Mouse (Mus musculus) liver, embryonic 14.5 days (tissue): Measurements from ENCODE around the gene Tbce. TPM values are rescaled to one million over a fixed set of nuclear protein-coding genes. Genes with fewer than 3 reads are reported as not detected.

Experiments
- ATAC-seq: fragments of 200-750 bp; cut with Nextera tagmentation; 2 replicates; pipeline ENCODE4 v1.8.0; 2017; ENCODE audit warnings: moderate number of reproducible peaks, mild to moderate bottlenecking, moderate library complexity; ENCODE audit not compliant: insufficient read depth
- DNase-seq, 3 experiments: peaks; one replicate each; pipeline ENCODE4 v3.0.0-alpha.2; 2012 to 2013; ENCODE audit warnings: low read depth in 3 of 3, low spot score in 3 of 3
- H3K27ac ChIP-seq: fragments of 300-500 bp; sonication (generic); 2 replicates; pipeline ENCODE4 v1.5.1; 2014; ENCODE audit warnings: moderate library complexity, mild to moderate bottlenecking, control low read depth, inconsistent platforms
- H3K27me3 ChIP-seq: fragments of 300-500 bp; sonication (generic); 2 replicates; pipeline ENCODE4 v1.6.1; 2014; ENCODE audit warnings: mild to moderate bottlenecking, low read length, moderate library complexity; ENCODE audit not compliant: control insufficient read depth, insufficient read depth
- H3K36me3 ChIP-seq: fragments of 300-500 bp; sonication (generic); replicated peaks from 2 replicates; pipeline ENCODE4 v1.6.1; 2014; ENCODE audit warnings: low read depth; ENCODE audit not compliant: control insufficient read depth, insufficient read depth
- H3K4me1 ChIP-seq, 2 experiments: fragments of 200-500 bp in 1 of 2; fragments of 300-500 bp in 1 of 2; sonication (generic) in 1 of 2; replicated peaks; 2 replicates each; pipeline ENCODE4 v1.6.1; 2012 to 2014; ENCODE audit warnings: antibody characterized with exemption in 1 of 2, inconsistent platforms in 1 of 2, low read length in 1 of 2; ENCODE audit not compliant: control insufficient read depth in 2 of 2, insufficient read depth in 2 of 2
- H3K4me2 ChIP-seq: fragments of 300-500 bp; sonication (generic); 2 replicates; pipeline ENCODE4 v1.6.1; 2014; ENCODE audit warnings: low read depth, mild to moderate bottlenecking, control low read depth, moderate library complexity
- H3K4me3 ChIP-seq, 2 experiments: fragments of 200-500 bp in 1 of 2; fragments of 300-500 bp in 1 of 2; sonication (generic) in 1 of 2; 2 replicates each; pipeline ENCODE4 v1.5.1; 2012 to 2014; ENCODE audit warnings: low read depth in 2 of 2, low read length in 2 of 2, mild to moderate bottlenecking in 2 of 2, control low read depth in 1 of 2, inconsistent platforms in 1 of 2, moderate library complexity in 1 of 2; ENCODE audit not compliant: insufficient read depth in 1 of 2
- H3K9ac ChIP-seq: fragments of 300-500 bp; sonication (generic); replicated peaks from 2 replicates; pipeline ENCODE4 v1.6.1; 2014; ENCODE audit warnings: mild to moderate bottlenecking, control low read depth, moderate library complexity
- H3K9me3 ChIP-seq: fragments of 300-500 bp; sonication (generic); 2 replicates; pipeline ENCODE4 v1.6.1; 2016; ENCODE audit warnings: low read length, mixed read lengths; ENCODE audit not compliant: control insufficient read depth
- CTCF ChIP-seq: IDR thresholded peaks from 2 replicates; pipeline ENCODE4 v1.5.1; 2016; ENCODE audit warnings: antibody characterized with exemption, low read depth, control low read depth
- EP300 ChIP-seq: IDR thresholded peaks from 2 replicates; pipeline ENCODE4 v1.6.1; 2016; ENCODE audit warnings: antibody characterized with exemption, low read depth
- WGBS: fragments of 180-500 bp; shearing (Covaris S2); extraction: QIAGEN DNeasy Blood & Tissue Kit; methylation state at CpG from one replicate; pipeline ENCODE4 v1.1.7; 2014; ENCODE audit not compliant: insufficient replicate concordance; 5-methylcytosine and 5-hydroxymethylcytosine counted together
- polyA plus RNA-seq, 2 experiments: library from polyadenylated mRNA; depleted of rRNA in 1 of 2; stranded (reverse) in 1 of 2; unstranded in 1 of 2; fragments of >200 nt; fragmentation: Nextera tagmentation in 1 of 2; extraction: Ambion mirVana in 1 of 2; gene quantifications; 2 replicates each; pipeline versions ENCODE4 v1.2.1 to v1.2.3; 2012 to 2014

Gene Tbce
- polyA plus RNA-seq (2012; rRNA removed), result 24.0 and 34.6 TPM in 2 replicates
- 27.5 and 28.3 TPM in 2 replicates for polyA plus RNA-seq (2014; fragmentation: Nextera tagmentation; extraction: Ambion mirVana)

- ATAC-seq (peak; percentile 93), DNase-seq (peak; percentile 81 to 88 (median 83))
- Histone ChIP-seq H3K9me3 (no peaks in the 10 kb centered on the region), H3K36me3 (no peaks in the 10 kb centered on the region), H3K27ac (peak within 1 kb of the TSS; percentile 94), H3K27me3 (no peaks in the 10 kb centered on the region), H3K4me1 (peaks cover 15 to 17% of the 10 kb centered on the region in 2 experiments), H3K4me3 (peak within 1 kb of the TSS; percentile 75 to 82), H3K4me2 (peak within 1 kb of the TSS; percentile 81), H3K9ac (peak within 1 kb of the TSS; percentile 96)
- no peak for TF ChIP-seq EP300
- peak; percentile 44 for TF ChIP-seq CTCF
- under 1% methylated on average over 35 of the region's 35 CpGs for WGBS
These were observed at the start of gene Tbce for GRCm38 (mm10) chr13:14039292-14039965. Tbce (minus strand) TSS chr13:14039638.

- no peaks in the 10 kb centered on the region for H3K36me3 ChIP-seq
- 0 out of 2 replicates have a peak, but pooled peaks have one; percentile 18 for ATAC-seq
- no peaks in the 10 kb centered on the region for H3K9me3 ChIP-seq
- TF ChIP-seq CTCF, result no peak
- no peak for TF ChIP-seq EP300
- H3K4me2 ChIP-seq, result no peak overlapping the region
- 0 out of 4 replicates have a peak, but pooled peaks cover 0 to 2% of the 10 kb centered on the region in 2 experiments for H3K4me1 ChIP-seq
- H3K4me3 ChIP-seq, result no peak overlapping the region
- DNase-seq, result no peak
- 63% methylated on average over 1 of the region's 1 CpGs for WGBS
- no peak overlapping the region for H3K27ac ChIP-seq
- no peak overlapping the region for H3K9ac ChIP-seq
- no peaks in the 10 kb centered on the region for H3K27me3 ChIP-seq
These were observed 49.2 kb upstream of the Tbce start for GRCm38 (mm10) chr13:14088669-14089068.

DNA sequence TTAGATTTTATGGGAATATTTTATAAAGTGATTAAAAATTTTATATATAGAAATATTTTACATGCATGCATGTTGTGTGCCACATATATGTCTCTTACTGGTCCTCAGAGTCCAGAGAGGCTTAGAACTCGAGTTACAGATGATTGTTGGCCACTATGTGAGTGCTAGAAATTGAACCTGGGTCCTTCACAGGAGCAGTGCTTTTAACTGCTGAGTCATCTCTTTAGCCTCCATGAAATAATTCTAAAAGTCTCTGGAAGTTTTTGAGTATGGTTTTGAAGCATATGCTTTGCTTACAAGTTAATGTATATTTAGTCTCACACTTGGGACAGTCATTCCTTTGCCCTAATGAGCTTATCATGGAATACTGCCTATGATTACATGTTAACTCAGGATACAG, 35.9 kb upstream of the Tbce start:
- H3K4me1 ChIP-seq, result peaks cover 0 to 2% of the 10 kb centered on the region in 2 experiments; a peak in 2 of 4 replicates
- no peak overlapping the region for H3K4me2 ChIP-seq
- no peaks in the 10 kb centered on the region for H3K27me3 ChIP-seq
- no peaks in the 10 kb centered on the region for H3K9me3 ChIP-seq
- 56% methylated on average over 1 of the region's 1 CpGs for WGBS
- H3K4me3 ChIP-seq, result no peak overlapping the region
- no peaks in the 10 kb centered on the region for H3K36me3 ChIP-seq
- ATAC-seq (no peak), DNase-seq (no peak)
- H3K27ac ChIP-seq, result no peak overlapping the region
- H3K9ac ChIP-seq, result no peak overlapping the region
- TF ChIP-seq CTCF (no peak), EP300 (no peak)

GRCm38 (mm10) chr13:14074371-14074770, 34.9 kb upstream of the Tbce start:
- H3K27me3 ChIP-seq, result no peaks in the 10 kb centered on the region
- H3K4me2 ChIP-seq, result no peak overlapping the region
- H3K4me1 ChIP-seq, result peaks cover 0 to 2% of the 10 kb centered on the region in 2 experiments; a peak in 2 of 4 replicates
- no peak overlapping the region for H3K9ac ChIP-seq
- H3K36me3 ChIP-seq, result no peaks in the 10 kb centered on the region
- DNase-seq (no peak), ATAC-seq (no peak)
- H3K27ac ChIP-seq, result no peak overlapping the region
- no peaks in the 10 kb centered on the region for H3K9me3 ChIP-seq
- H3K4me3 ChIP-seq, result no peak overlapping the region
- TF ChIP-seq EP300, result no peak
- no peak for TF ChIP-seq CTCF
- 80% methylated on average over 1 of the region's 1 CpGs for WGBS

GRCm38 (mm10) chr13:14069291-14069690, 29.9 kb upstream of the Tbce start:
- Histone ChIP-seq H3K27ac (no peak overlapping the region), H3K36me3 (no peaks in the 10 kb centered on the region)

More at GRCm38 (mm10) chr13:14069291-14069690, 29.9 kb upstream of the Tbce start:
- TF ChIP-seq EP300, result no peak
- no peak for TF ChIP-seq CTCF
- Histone ChIP-seq H3K4me1 (peaks cover 0 to 6% of the 10 kb centered on the region in 2 experiments; a peak in 3 of 4 replicates), H3K4me2 (no peak overlapping the region), H3K9ac (no peak overlapping the region), H3K27me3 (no peaks in the 10 kb centered on the region), H3K4me3 (no peak overlapping the region), H3K9me3 (no peaks in the 10 kb centered on the region)
- no peak for DNase-seq
- ATAC-seq, result no peak
- WGBS, result 74% methylated on average over 1 of the region's 1 CpGs
